Mouse (Mus musculus): ENCODE measurements around the gene Hoxc11. TPM values are rescaled to one million over a fixed set of nuclear protein-coding genes. Genes with fewer than 3 reads are reported as not detected.

Hoxc11 gene
- polyA plus RNA-seq (2014; fragmentation: Nextera tagmentation; extraction: Ambion mirVana): not detected in 2 replicates

GRCm38 (mm10) chr15:102954192-102955006 is at the start of gene Hoxc11:
TSS of gene Hoxc11 (plus strand) at chr15:102954427.
- no peaks in the 10 kb centered on the region for H3K36me3 ChIP-seq (ENCODE audit: control insufficient read depth, insufficient read depth, low read length)
- under 1% methylated on average over 55 of the region's 57 CpGs for WGBS
- DNase-seq (ENCODE audit: low spot score): no peak

GRCm38 (mm10) chr15:102904946-102905345 is 49.3 kb upstream of the Hoxc11 start:
- Histone ChIP-seq H3K4me3 (ENCODE audit: low read depth, low read length) (no peak overlapping the region), H3K36me3 (ENCODE audit: control insufficient read depth, insufficient read depth, low read length) (no peaks in the 10 kb centered on the region), H3K27ac (ENCODE audit: low read depth, low read length) (no peak overlapping the region), H3K27me3 (replicated peaks; ENCODE audit: control insufficient read depth, insufficient read depth, low read length) (peaks cover 69% of the 10 kb centered on the region), H3K9me3 (replicated peaks; ENCODE audit: control insufficient read depth, low read length) (no peaks in the 10 kb centered on the region), H3K9ac (ENCODE audit: low read length) (no peak overlapping the region), H3K4me1 (ENCODE audit: control insufficient read depth, insufficient read depth, low read length) (no peaks in the 10 kb centered on the region), H3K4me2 (ENCODE audit: low read length) (no peak overlapping the region)
- no peak for DNase-seq (ENCODE audit: low spot score)
- 77% methylated on average over 1 of the region's 1 CpGs for WGBS
- ATAC-seq: no peak

More at GRCm38 (mm10) chr15:102954192-102955006, at the start of gene Hoxc11:
- no peak within 1 kb of the TSS for H3K27ac ChIP-seq (ENCODE audit: low read depth, low read length)
- no peak within 1 kb of the TSS for H3K4me3 ChIP-seq (ENCODE audit: low read depth, low read length)
- no peaks in the 10 kb centered on the region for H3K4me1 ChIP-seq (ENCODE audit: control insufficient read depth, insufficient read depth, low read length)
- ATAC-seq: no peak
- peaks cover 96% of the 10 kb centered on the region for H3K27me3 ChIP-seq (replicated peaks; ENCODE audit: control insufficient read depth, insufficient read depth, low read length)
- no peak within 1 kb of the TSS for H3K4me2 ChIP-seq (ENCODE audit: low read length)
- no peaks in the 10 kb centered on the region for H3K9me3 ChIP-seq (replicated peaks; ENCODE audit: control insufficient read depth, low read length)
- no peak within 1 kb of the TSS for H3K9ac ChIP-seq (ENCODE audit: low read length)

- WGBS: under 1% methylated on average over 4 of the region's 4 CpGs
- ATAC-seq: no peak
- no peak for DNase-seq (ENCODE audit: low spot score)
Measured at GRCm38 (mm10) chr15:102909536-102909935, 44.7 kb upstream of the Hoxc11 start.

GRCm38 (mm10) chr15:102910038-102910437 is 44.2 kb upstream of the Hoxc11 start:
- no peak for ATAC-seq
- no peak overlapping the region for H3K4me3 ChIP-seq (ENCODE audit: low read depth, low read length)
- no peak overlapping the region for H3K4me2 ChIP-seq (ENCODE audit: low read length)
- WGBS: under 1% methylated on average over 18 of the region's 18 CpGs
- no peaks in the 10 kb centered on the region for H3K9me3 ChIP-seq (replicated peaks; ENCODE audit: control insufficient read depth, low read length)
- no peaks in the 10 kb centered on the region for H3K4me1 ChIP-seq (ENCODE audit: control insufficient read depth, insufficient read depth, low read length)
- DNase-seq (ENCODE audit: low spot score): no peak
- no peak overlapping the region for H3K27ac ChIP-seq (ENCODE audit: low read depth, low read length)
- no peaks in the 10 kb centered on the region for H3K36me3 ChIP-seq (ENCODE audit: control insufficient read depth, insufficient read depth, low read length)
- peaks cover 89% of the 10 kb centered on the region for H3K27me3 ChIP-seq (replicated peaks; ENCODE audit: control insufficient read depth, insufficient read depth, low read length)
- H3K9ac ChIP-seq (ENCODE audit: low read length): no peak overlapping the region

More at GRCm38 (mm10) chr15:102909536-102909935, 44.7 kb upstream of the Hoxc11 start:
- H3K4me3 ChIP-seq (ENCODE audit: low read depth, low read length): no peak overlapping the region
- H3K4me1 ChIP-seq (ENCODE audit: control insufficient read depth, insufficient read depth, low read length): no peaks in the 10 kb centered on the region
- H3K36me3 ChIP-seq (ENCODE audit: control insufficient read depth, insufficient read depth, low read length): no peaks in the 10 kb centered on the region
- no peaks in the 10 kb centered on the region for H3K9me3 ChIP-seq (replicated peaks; ENCODE audit: control insufficient read depth, low read length)
- no peak overlapping the region for H3K27ac ChIP-seq (ENCODE audit: low read depth, low read length)
- H3K4me2 ChIP-seq (ENCODE audit: low read length): no peak overlapping the region
- peaks cover 89% of the 10 kb centered on the region for H3K27me3 ChIP-seq (replicated peaks; ENCODE audit: control insufficient read depth, insufficient read depth, low read length)
- H3K9ac ChIP-seq (ENCODE audit: low read length): no peak overlapping the region

- Histone ChIP-seq H3K4me2 (ENCODE audit: low read length) (no peak overlapping the region), H3K36me3 (ENCODE audit: control insufficient read depth, insufficient read depth, low read length) (no peaks in the 10 kb centered on the region), H3K27me3 (replicated peaks; ENCODE audit: control insufficient read depth, insufficient read depth, low read length) (peaks cover 86% of the 10 kb centered on the region), H3K9ac (ENCODE audit: low read length) (no peak overlapping the region), H3K4me1 (ENCODE audit: control insufficient read depth, insufficient read depth, low read length) (no peaks in the 10 kb centered on the region), H3K4me3 (ENCODE audit: low read depth, low read length) (no peak overlapping the region), H3K9me3 (replicated peaks; ENCODE audit: control insufficient read depth, low read length) (no peaks in the 10 kb centered on the region), H3K27ac (ENCODE audit: low read depth, low read length) (no peak overlapping the region)
- WGBS: under 1% methylated on average over 22 of the region's 22 CpGs
- DNase-seq (ENCODE audit: low spot score) (no peak), ATAC-seq (no peak)
Measured at GRCm38 (mm10) chr15:102910496-102911095, 43.6 kb upstream of the Hoxc11 start.

GRCm38 (mm10) chr15:102913038-102913585 is 41.1 kb upstream of the Hoxc11 start:
- H3K4me3 ChIP-seq (ENCODE audit: low read depth, low read length): no peak overlapping the region
- ATAC-seq (no peak), DNase-seq (ENCODE audit: low spot score) (no peak)
- no peaks in the 10 kb centered on the region for H3K4me1 ChIP-seq (ENCODE audit: control insufficient read depth, insufficient read depth, low read length)
- no peak overlapping the region for H3K9ac ChIP-seq (ENCODE audit: low read length)
- no peaks in the 10 kb centered on the region for H3K9me3 ChIP-seq (replicated peaks; ENCODE audit: control insufficient read depth, low read length)
- H3K27me3 ChIP-seq (replicated peaks; ENCODE audit: control insufficient read depth, insufficient read depth, low read length): peaks cover 90% of the 10 kb centered on the region
- H3K27ac ChIP-seq (ENCODE audit: low read depth, low read length): no peak overlapping the region
- under 1% methylated on average over 19 of the region's 19 CpGs for WGBS
- no peak overlapping the region for H3K4me2 ChIP-seq (ENCODE audit: low read length)
- no peaks in the 10 kb centered on the region for H3K36me3 ChIP-seq (ENCODE audit: control insufficient read depth, insufficient read depth, low read length)

- Histone ChIP-seq H3K4me1 (ENCODE audit: control insufficient read depth, insufficient read depth, low read length) (no peaks in the 10 kb centered on the region), H3K4me3 (ENCODE audit: low read depth, low read length) (no peak overlapping the region), H3K27me3 (replicated peaks; ENCODE audit: control insufficient read depth, insufficient read depth, low read length) (peaks cover 93% of the 10 kb centered on the region), H3K27ac (ENCODE audit: low read depth, low read length) (no peak overlapping the region), H3K36me3 (ENCODE audit: control insufficient read depth, insufficient read depth, low read length) (no peaks in the 10 kb centered on the region), H3K9me3 (replicated peaks; ENCODE audit: control insufficient read depth, low read length) (no peaks in the 10 kb centered on the region), H3K9ac (ENCODE audit: low read length) (no peak overlapping the region), H3K4me2 (ENCODE audit: low read length) (no peak overlapping the region)
- 1% methylated on average over 20 of the region's 20 CpGs for WGBS
- ATAC-seq (no peak), DNase-seq (ENCODE audit: low spot score) (no peak)
Measured at GRCm38 (mm10) chr15:102917972-102918572, 36.2 kb upstream of the Hoxc11 start.

GRCm38 (mm10) chr15:102918611-102919265 is 35.5 kb upstream of the Hoxc11 start:
- WGBS: 1% methylated on average over 7 of the region's 7 CpGs

More at GRCm38 (mm10) chr15:102918611-102919265, 35.5 kb upstream of the Hoxc11 start:
- no peak overlapping the region for H3K4me2 ChIP-seq (ENCODE audit: low read length)
- DNase-seq (ENCODE audit: low spot score): no peak
- no peak overlapping the region for H3K27ac ChIP-seq (ENCODE audit: low read depth, low read length)
- ATAC-seq: no peak
- H3K27me3 ChIP-seq (replicated peaks; ENCODE audit: control insufficient read depth, insufficient read depth, low read length): peaks cover 94% of the 10 kb centered on the region
- H3K9ac ChIP-seq (ENCODE audit: low read length): no peak overlapping the region
- no peak overlapping the region for H3K4me3 ChIP-seq (ENCODE audit: low read depth, low read length)
- H3K9me3 ChIP-seq (replicated peaks; ENCODE audit: control insufficient read depth, low read length): no peaks in the 10 kb centered on the region
- no peaks in the 10 kb centered on the region for H3K4me1 ChIP-seq (ENCODE audit: control insufficient read depth, insufficient read depth, low read length)
- no peaks in the 10 kb centered on the region for H3K36me3 ChIP-seq (ENCODE audit: control insufficient read depth, insufficient read depth, low read length)

All from forebrain, embryonic 14.5 days (tissue).